Mouse (Mus musculus): ENCODE measurements around the gene Cmas. TPM values are rescaled to one million over a fixed set of nuclear protein-coding genes. Genes with fewer than 3 reads are reported as not detected.

The Cmas gene
- polyA plus RNA-seq, 1 experiment from 2014 or later = 133 TPM

- ATAC-seq = no peak
Measured at GRCm38 (mm10) chr6:142799704-142800374, 43.4 kb downstream of the Cmas start.

GRCm38 (mm10) chr6:142801687-142802086, 45.2 kb downstream of the Cmas start:
- no peak; the same call in 1 of the 2 replicates for ATAC-seq
- Histone ChIP-seq H3K36me3 (ENCODE audit: poor library complexity, severe bottlenecking) (no peaks in the 10 kb centered on the region), H3K27me3 (no peaks in the 10 kb centered on the region), H3K4me3 (no peak overlapping the region), H3K4me2 (no peak overlapping the region), H3K9me3 (replicated peaks) (no peaks in the 10 kb centered on the region), H3K27ac (no peak overlapping the region), H3K9ac (no peak overlapping the region), H3K4me1 (0 out of 2 replicates have a peak, but pooled peaks cover 4% of the 10 kb centered on the region)
- 73% methylated on average over 5 of the region's 5 CpGs for WGBS

More at GRCm38 (mm10) chr6:142799704-142800374, 43.4 kb downstream of the Cmas start:
- H3K27ac ChIP-seq = no peak overlapping the region
- no peaks in the 10 kb centered on the region for H3K36me3 ChIP-seq (ENCODE audit: poor library complexity, severe bottlenecking)
- no peaks in the 10 kb centered on the region for H3K27me3 ChIP-seq
- no peak overlapping the region for H3K9ac ChIP-seq
- H3K4me3 ChIP-seq = no peak overlapping the region
- no peaks in the 10 kb centered on the region for H3K9me3 ChIP-seq (replicated peaks)
- H3K4me1 ChIP-seq = 0 out of 2 replicates have a peak, but pooled peaks cover 4% of the 10 kb centered on the region
- WGBS = 81% methylated on average over 7 of the region's 7 CpGs
- H3K4me2 ChIP-seq = no peak overlapping the region

GRCm38 (mm10) chr6:142802617-142803525, 46.4 kb downstream of the Cmas start:
- Histone ChIP-seq H3K9ac (no peak overlapping the region), H3K9me3 (replicated peaks) (no peaks in the 10 kb centered on the region), H3K27me3 (no peaks in the 10 kb centered on the region), H3K4me1 (0 out of 2 replicates have a peak, but pooled peaks cover 4% of the 10 kb centered on the region), H3K4me2 (no peak overlapping the region), H3K4me3 (no peak overlapping the region), H3K27ac (no peak overlapping the region), H3K36me3 (ENCODE audit: poor library complexity, severe bottlenecking) (no peaks in the 10 kb centered on the region)
- no peak for ATAC-seq
- WGBS = 61% methylated on average over 11 of the region's 11 CpGs

DNA sequence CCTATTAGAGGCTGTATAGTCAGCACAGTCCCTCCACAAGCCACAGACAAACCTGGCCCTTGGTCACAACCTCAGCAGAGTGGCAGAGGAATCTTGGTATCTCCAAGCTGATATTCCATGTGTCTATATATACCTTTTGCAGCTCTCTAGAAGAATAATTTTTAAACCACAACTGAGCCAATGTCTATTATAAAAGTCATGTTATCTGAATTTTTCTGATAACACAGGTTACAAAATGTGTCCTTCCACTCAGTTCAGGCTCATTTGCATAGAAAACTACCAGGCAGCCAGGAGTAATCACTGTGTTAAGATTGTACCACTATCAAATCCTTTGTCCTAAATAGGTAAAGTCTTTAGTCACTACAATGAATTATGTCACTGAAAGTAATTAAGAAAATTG, 47.9 kb downstream of the Cmas start, which contains the start of gene Sult6b2:
Sult6b2 (minus strand) TSS at position 101 of the 400 bp plus-strand sequence.
- Histone ChIP-seq H3K27me3 (no peaks in the 10 kb centered on the region), H3K4me1 (0 out of 2 replicates have a peak, but pooled peaks cover 4% of the 10 kb centered on the region), H3K36me3 (ENCODE audit: poor library complexity, severe bottlenecking) (no peaks in the 10 kb centered on the region), H3K27ac (no peak within 1 kb of the TSS), H3K9me3 (replicated peaks) (no peaks in the 10 kb centered on the region), H3K4me3 (no peak within 1 kb of the TSS), H3K9ac (no peak within 1 kb of the TSS), H3K4me2 (no peak within 1 kb of the TSS)
- no peak for ATAC-seq

DNA sequence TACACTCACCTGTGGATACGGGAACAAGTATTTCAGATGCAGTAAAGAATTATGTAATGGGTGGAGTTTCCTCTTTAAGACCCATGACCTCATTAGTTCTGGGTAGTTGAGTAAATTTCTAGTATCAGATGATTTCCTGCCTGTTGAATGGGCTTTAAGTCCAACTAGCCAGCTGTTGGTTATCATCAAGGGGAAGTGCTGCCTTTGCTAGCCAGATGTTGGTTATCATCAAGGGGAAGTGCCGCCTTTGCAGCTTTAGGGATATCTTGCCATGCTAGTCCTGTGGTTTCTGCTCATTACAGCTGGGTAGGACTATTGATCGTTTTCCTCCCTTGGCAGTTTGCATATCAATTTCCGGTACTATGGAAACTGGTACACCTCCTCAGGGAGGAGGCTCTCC, 49.8 kb downstream of the Cmas start:
- Histone ChIP-seq H3K4me1 (0 out of 2 replicates have a peak, but pooled peaks cover 4% of the 10 kb centered on the region), H3K4me3 (no peak overlapping the region), H3K36me3 (ENCODE audit: poor library complexity, severe bottlenecking) (no peaks in the 10 kb centered on the region), H3K27me3 (no peaks in the 10 kb centered on the region), H3K9me3 (replicated peaks) (no peaks in the 10 kb centered on the region), H3K27ac (no peak overlapping the region), H3K4me2 (no peak overlapping the region), H3K9ac (no peak overlapping the region)
- ATAC-seq = no peak
- WGBS = 94% methylated on average over 4 of the region's 4 CpGs

DNA sequence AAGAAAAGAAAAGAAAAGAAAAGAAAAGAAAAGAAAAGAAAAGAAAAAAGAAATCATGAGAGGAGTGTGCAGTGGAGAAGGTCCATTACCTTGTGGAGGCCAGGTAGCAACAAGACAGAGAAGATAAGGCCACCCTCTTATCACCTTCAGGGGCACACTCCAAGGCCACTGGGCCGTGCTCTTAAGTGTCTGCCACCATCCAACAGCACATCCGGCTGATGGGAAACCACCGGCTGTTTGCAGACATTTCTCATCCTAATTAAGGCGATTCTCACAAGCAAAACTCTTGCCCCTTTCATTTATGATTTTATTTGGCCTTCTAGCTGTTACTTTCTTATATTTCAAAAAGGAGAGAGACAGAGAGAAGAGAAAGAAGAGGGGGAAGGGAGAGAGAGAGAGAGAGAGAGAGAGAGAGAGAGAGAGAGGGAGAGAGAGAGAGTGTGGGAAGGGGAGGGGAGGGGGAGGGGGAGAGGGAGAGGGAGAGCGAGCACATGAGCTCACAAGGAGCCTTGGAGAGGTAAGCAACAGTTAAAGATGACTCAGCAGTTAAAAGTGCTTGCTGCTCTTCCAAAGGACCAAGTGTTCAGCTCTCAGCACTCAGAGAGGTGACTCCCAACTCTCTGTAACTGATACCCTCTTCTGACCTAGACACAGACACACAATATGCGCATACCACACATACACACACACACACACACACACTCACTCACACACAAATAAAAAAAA, 53.0 kb downstream of the Cmas start:
- Histone ChIP-seq H3K9me3 (replicated peaks) (no peaks in the 10 kb centered on the region), H3K9ac (no peak overlapping the region), H3K27ac (no peak overlapping the region), H3K27me3 (peaks cover 4% of the 10 kb centered on the region; the same call in 1 of the 2 replicates), H3K4me1 (peaks cover 10% of the 10 kb centered on the region; the same call in 1 of the 2 replicates), H3K36me3 (ENCODE audit: poor library complexity, severe bottlenecking) (no peaks in the 10 kb centered on the region), H3K4me2 (no peak overlapping the region), H3K4me3 (no peak overlapping the region)
- no peak for ATAC-seq
- 53% methylated on average over 6 of the region's 6 CpGs for WGBS

- peaks cover 13% of the 10 kb centered on the region; the same call in 1 of the 2 replicates for H3K4me1 ChIP-seq
- H3K36me3 ChIP-seq (ENCODE audit: poor library complexity, severe bottlenecking) = no peaks in the 10 kb centered on the region
- no peak overlapping the region for H3K27ac ChIP-seq
- WGBS = 71% methylated on average over 6 of the region's 6 CpGs
- no peak for ATAC-seq
- H3K27me3 ChIP-seq = peaks cover 4% of the 10 kb centered on the region; the same call in 1 of the 2 replicates
- no peak overlapping the region for H3K9ac ChIP-seq
- H3K4me3 ChIP-seq = no peak overlapping the region
- H3K9me3 ChIP-seq (replicated peaks) = no peaks in the 10 kb centered on the region
- H3K4me2 ChIP-seq = no peak overlapping the region
Measured at GRCm38 (mm10) chr6:142810239-142810638, 53.8 kb downstream of the Cmas start.

- peaks cover 18% of the 10 kb centered on the region; the same call in 1 of the 2 replicates for H3K4me1 ChIP-seq
- H3K4me2 ChIP-seq = no peak overlapping the region
- no peak overlapping the region for H3K9ac ChIP-seq
- no peaks in the 10 kb centered on the region for H3K9me3 ChIP-seq (replicated peaks)
- WGBS = 50% methylated on average over 5 of the region's 5 CpGs
- no peaks in the 10 kb centered on the region for H3K36me3 ChIP-seq (ENCODE audit: poor library complexity, severe bottlenecking)
- H3K27me3 ChIP-seq = peaks cover 4% of the 10 kb centered on the region; the same call in 1 of the 2 replicates
- ATAC-seq = no peak
- H3K27ac ChIP-seq = no peak overlapping the region
- H3K4me3 ChIP-seq = no peak overlapping the region
Measured at GRCm38 (mm10) chr6:142812969-142813368, 56.5 kb downstream of the Cmas start.

- WGBS = 58% methylated on average over 10 of the region's 10 CpGs
Measured at GRCm38 (mm10) chr6:142814011-142814410, 57.5 kb downstream of the Cmas start.

GRCm38 (mm10) chr6:142814495-142814921, 58.0 kb downstream of the Cmas start:
- 5% methylated on average over 15 of the region's 15 CpGs for WGBS
- Histone ChIP-seq H3K9me3 (replicated peaks) (no peaks in the 10 kb centered on the region; the same call in 1 of the 2 replicates), H3K9ac (peak overlapping the region; percentile 54), H3K4me2 (peak overlapping the region; percentile 60), H3K4me3 (peak overlapping the region; percentile 36), H3K36me3 (ENCODE audit: poor library complexity, severe bottlenecking) (no peaks in the 10 kb centered on the region), H3K4me1 (peaks cover 18% of the 10 kb centered on the region; the same call in 1 of the 2 replicates), H3K27ac (no peak overlapping the region), H3K27me3 (peaks cover 4% of the 10 kb centered on the region; the same call in 1 of the 2 replicates)
- ATAC-seq = peak; percentile 69

More at GRCm38 (mm10) chr6:142814011-142814410, 57.5 kb downstream of the Cmas start:
- H3K4me3 ChIP-seq = no peak overlapping the region
- H3K36me3 ChIP-seq (ENCODE audit: poor library complexity, severe bottlenecking) = no peaks in the 10 kb centered on the region
- ATAC-seq = peak; percentile 54; the same call in 1 of the 2 replicates
- peak overlapping the region; percentile 60 for H3K4me2 ChIP-seq
- no peak overlapping the region for H3K27ac ChIP-seq
- H3K4me1 ChIP-seq = peaks cover 18% of the 10 kb centered on the region; the same call in 1 of the 2 replicates
- H3K27me3 ChIP-seq = peaks cover 4% of the 10 kb centered on the region; the same call in 1 of the 2 replicates
- H3K9me3 ChIP-seq (replicated peaks) = no peaks in the 10 kb centered on the region; the same call in 1 of the 2 replicates
- H3K9ac ChIP-seq = 0 out of 2 replicates have a peak overlapping the region, but pooled peaks have one; percentile 54

GRCm38 (mm10) chr6:142815513-142815912, 59.0 kb downstream of the Cmas start:
- no peak overlapping the region for H3K9ac ChIP-seq
- peaks cover 4% of the 10 kb centered on the region; the same call in 1 of the 2 replicates for H3K27me3 ChIP-seq
- H3K4me2 ChIP-seq = no peak overlapping the region
- H3K4me3 ChIP-seq = no peak overlapping the region
- H3K9me3 ChIP-seq (replicated peaks) = no peaks in the 10 kb centered on the region; the same call in 1 of the 2 replicates
- H3K4me1 ChIP-seq = peaks cover 18% of the 10 kb centered on the region; the same call in 1 of the 2 replicates
- no peak overlapping the region for H3K27ac ChIP-seq
- peak; percentile 52 for ATAC-seq
- H3K36me3 ChIP-seq (ENCODE audit: poor library complexity, severe bottlenecking) = no peaks in the 10 kb centered on the region
- 73% methylated on average over 3 of the region's 3 CpGs for WGBS
